Mouse (Mus musculus): ENCODE data around the gene Glrb. TPM values are rescaled to one million over a fixed set of nuclear protein-coding genes. Genes with fewer than 3 reads are reported as not detected.

The Glrb gene
- total and polyA plus RNA-seq, 3 experiments = 0.22 TPM; not detected in 2

DNA sequence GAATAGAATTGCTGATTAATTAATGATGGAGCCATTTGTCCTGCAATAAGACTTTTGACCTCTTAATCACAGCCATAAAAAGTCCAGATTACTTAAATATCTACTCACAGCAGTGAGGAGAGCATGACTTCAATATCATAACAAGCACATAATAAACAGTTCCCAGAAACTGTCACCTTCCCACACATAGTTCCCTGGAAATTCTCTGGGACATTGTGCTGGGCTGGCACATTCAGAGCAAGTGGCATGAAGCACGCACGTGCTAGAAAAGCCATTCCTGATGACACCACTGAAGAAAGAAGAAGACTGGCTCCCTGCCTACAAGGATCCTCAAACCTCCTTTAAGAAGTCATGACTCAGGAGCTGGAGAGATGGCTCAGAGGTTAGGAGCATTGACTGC lies 67.8 kb downstream of the Glrb start:
- ATAC-seq (ENCODE audit: extremely low read depth, insufficient number of reproducible peaks, low FRiP score, poor library complexity, severe bottlenecking) (no peak), DNase-seq (ENCODE audit: low spot score) (no peak)
- no peak for TF ChIP-seq TAL1 (conservative IDR thresholded peaks at IDR 0.05; ENCODE audit: low read depth, low read length)
- no peak for TF ChIP-seq GATA2 (IDR thresholded peaks at IDR 0.05; ENCODE audit: borderline replicate concordance, low read depth, low read length)
- no peak for TF ChIP-seq GATA1 (IDR thresholded peaks at IDR 0.05; ENCODE audit: borderline replicate concordance, low read length)
- TF ChIP-seq POLR2AphosphoS5 (IDR thresholded peaks at IDR 0.05; ENCODE audit: insufficient replicate concordance, low read depth, low read length) = no peak
- TF ChIP-seq CTCF (IDR thresholded peaks at IDR 0.05; ENCODE audit: low read depth, low read length) = no peak
- no peak overlapping the region for H3K4me3 ChIP-seq (ENCODE audit: low read depth, low read length)
- no peaks in the 10 kb centered on the region for H3K4me1 ChIP-seq (ENCODE audit: insufficient read depth, low read depth, low read length)
- no peaks in the 10 kb centered on the region for H3K9me3 ChIP-seq (replicated peaks)
- H3K36me3 ChIP-seq (replicated peaks) = no peaks in the 10 kb centered on the region
- no peaks in the 10 kb centered on the region for H3K27me3 ChIP-seq (ENCODE audit: insufficient read depth, low read length)

DNA sequence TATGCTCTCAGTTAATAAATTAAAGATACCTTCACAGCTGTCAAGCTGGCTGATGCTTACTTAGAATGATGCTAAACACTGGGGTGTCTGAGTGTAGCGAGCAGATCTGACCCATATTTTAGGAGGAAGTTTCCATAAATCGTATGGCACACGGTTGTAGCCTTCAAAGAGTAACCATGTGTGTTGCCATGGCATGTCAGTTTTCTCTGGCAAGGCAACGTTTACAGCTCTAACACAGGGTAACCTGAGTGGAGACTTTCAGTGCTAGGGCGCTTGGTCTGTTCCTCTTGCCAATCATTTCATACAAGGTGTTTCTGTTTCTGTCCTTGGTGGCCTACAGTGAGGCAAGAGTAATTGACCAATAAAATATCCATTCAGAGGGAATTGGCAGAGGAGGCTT lies 73.6 kb downstream of the Glrb start:
- DNase-seq (ENCODE audit: low spot score) (no peak), ATAC-seq (ENCODE audit: extremely low read depth, insufficient number of reproducible peaks, low FRiP score, poor library complexity, severe bottlenecking) (no peak)
- Histone ChIP-seq H3K4me3 (ENCODE audit: low read depth, low read length) (no peak overlapping the region), H3K27me3 (ENCODE audit: insufficient read depth, low read length) (no peaks in the 10 kb centered on the region), H3K36me3 (replicated peaks) (no peaks in the 10 kb centered on the region), H3K9me3 (replicated peaks) (no peaks in the 10 kb centered on the region), H3K4me1 (ENCODE audit: insufficient read depth, low read depth, low read length) (no peaks in the 10 kb centered on the region)
- TF ChIP-seq CTCF (IDR thresholded peaks at IDR 0.05; ENCODE audit: low read depth, low read length) = no peak
- no peak for TF ChIP-seq GATA1 (IDR thresholded peaks at IDR 0.05; ENCODE audit: borderline replicate concordance, low read length)
- TF ChIP-seq POLR2AphosphoS5 (IDR thresholded peaks at IDR 0.05; ENCODE audit: insufficient replicate concordance, low read depth, low read length) = no peak
- TF ChIP-seq TAL1 (conservative IDR thresholded peaks at IDR 0.05; ENCODE audit: low read depth, low read length) = no peak
- TF ChIP-seq GATA2 (IDR thresholded peaks at IDR 0.05; ENCODE audit: borderline replicate concordance, low read depth, low read length) = no peak

DNA sequence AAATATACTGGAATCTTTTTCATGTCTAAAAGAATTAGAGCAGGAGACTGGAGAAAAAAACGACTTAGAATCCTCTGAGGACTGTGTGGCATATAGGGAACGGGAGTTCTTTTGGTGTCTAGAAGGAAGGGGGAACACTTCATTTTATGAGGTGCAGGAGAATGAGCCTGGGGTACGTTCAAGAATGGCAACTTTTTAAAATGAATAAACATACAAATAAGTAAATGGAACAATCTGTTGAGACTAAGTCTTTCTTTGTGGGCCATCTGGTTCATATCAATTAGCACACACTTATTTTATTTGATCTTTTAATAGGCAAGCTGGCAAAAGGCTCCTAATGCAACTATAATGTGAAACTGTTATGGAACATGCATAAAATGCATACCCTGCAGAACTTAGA lies 75.9 kb downstream of the Glrb start:
- Histone ChIP-seq H3K4me3 (ENCODE audit: low read depth, low read length) (no peak overlapping the region), H3K36me3 (replicated peaks) (no peaks in the 10 kb centered on the region), H3K9me3 (replicated peaks) (no peaks in the 10 kb centered on the region), H3K27me3 (ENCODE audit: insufficient read depth, low read length) (no peaks in the 10 kb centered on the region), H3K4me1 (ENCODE audit: insufficient read depth, low read depth, low read length) (no peaks in the 10 kb centered on the region)
- DNase-seq (ENCODE audit: low spot score) (no peak), ATAC-seq (ENCODE audit: extremely low read depth, insufficient number of reproducible peaks, low FRiP score, poor library complexity, severe bottlenecking) (no peak)
- TF ChIP-seq GATA1 (IDR thresholded peaks at IDR 0.05; ENCODE audit: borderline replicate concordance, low read length) (no peak), POLR2AphosphoS5 (IDR thresholded peaks at IDR 0.05; ENCODE audit: insufficient replicate concordance, low read depth, low read length) (no peak), TAL1 (conservative IDR thresholded peaks at IDR 0.05; ENCODE audit: low read depth, low read length) (no peak), GATA2 (IDR thresholded peaks at IDR 0.05; ENCODE audit: borderline replicate concordance, low read depth, low read length) (no peak), CTCF (IDR thresholded peaks at IDR 0.05; ENCODE audit: low read depth, low read length) (no peak)

DNA sequence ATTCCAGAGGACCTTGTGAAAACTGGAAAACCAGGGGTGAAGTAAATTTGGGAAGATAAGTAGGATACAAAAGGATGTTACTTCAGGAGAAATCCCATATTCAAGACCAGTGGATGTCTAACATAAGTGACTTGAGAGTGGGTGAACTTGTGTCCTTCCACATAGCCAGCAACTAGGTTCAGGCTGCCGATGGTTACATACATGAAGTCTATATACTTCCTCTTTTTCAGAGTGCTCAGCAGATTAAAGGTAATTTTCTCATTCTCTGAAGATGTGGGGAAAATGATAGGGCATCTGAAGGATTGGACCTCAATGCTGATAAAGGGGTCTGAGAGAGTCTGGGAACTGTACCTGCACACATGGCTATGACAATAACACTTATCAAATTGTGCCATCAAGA lies 89.5 kb downstream of the Glrb start:
- no peaks in the 10 kb centered on the region for H3K27me3 ChIP-seq (ENCODE audit: insufficient read depth, low read length)
- H3K36me3 ChIP-seq (replicated peaks) = no peaks in the 10 kb centered on the region
- TF ChIP-seq POLR2AphosphoS5 (IDR thresholded peaks at IDR 0.05; ENCODE audit: insufficient replicate concordance, low read depth, low read length) = no peak
- TF ChIP-seq TAL1 (conservative IDR thresholded peaks at IDR 0.05; ENCODE audit: low read depth, low read length) = no peak
- H3K4me1 ChIP-seq (ENCODE audit: insufficient read depth, low read depth, low read length) = no peaks in the 10 kb centered on the region
- no peak overlapping the region for H3K4me3 ChIP-seq (ENCODE audit: low read depth, low read length)
- no peaks in the 10 kb centered on the region for H3K9me3 ChIP-seq (replicated peaks)
- DNase-seq (ENCODE audit: low spot score) = no peak
- no peak for ATAC-seq (ENCODE audit: extremely low read depth, insufficient number of reproducible peaks, low FRiP score, poor library complexity, severe bottlenecking)

DNA sequence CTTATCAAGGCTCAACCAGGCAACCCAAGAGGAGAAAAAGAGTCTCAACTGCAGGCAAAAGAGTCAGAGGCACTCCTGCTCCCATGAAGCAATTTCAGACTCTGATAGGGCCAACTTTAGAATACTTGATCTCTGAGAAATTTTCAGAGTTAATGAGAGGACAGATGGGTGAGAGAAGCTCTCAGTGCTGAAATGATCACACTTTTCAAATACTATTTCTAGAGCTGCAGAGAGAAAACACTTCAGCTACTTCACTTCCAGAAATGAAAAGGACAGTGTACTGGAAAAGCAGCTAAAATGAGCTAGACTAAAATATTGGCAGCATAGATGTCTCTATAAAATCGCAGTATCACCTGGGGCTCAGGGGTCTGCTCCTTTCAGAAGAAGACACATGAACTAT lies 94.8 kb downstream of the Glrb start:
- no peaks in the 10 kb centered on the region for H3K4me1 ChIP-seq (ENCODE audit: insufficient read depth, low read depth, low read length)
- no peaks in the 10 kb centered on the region for H3K36me3 ChIP-seq (replicated peaks)
- no peaks in the 10 kb centered on the region for H3K27me3 ChIP-seq (ENCODE audit: insufficient read depth, low read length)
- no peak overlapping the region for H3K4me3 ChIP-seq (ENCODE audit: low read depth, low read length)
- no peaks in the 10 kb centered on the region for H3K9me3 ChIP-seq (replicated peaks)
- TF ChIP-seq CTCF (IDR thresholded peaks at IDR 0.05; ENCODE audit: low read depth, low read length) = no peak
- no peak for TF ChIP-seq POLR2AphosphoS5 (IDR thresholded peaks at IDR 0.05; ENCODE audit: insufficient replicate concordance, low read depth, low read length)
- TF ChIP-seq TAL1 (conservative IDR thresholded peaks at IDR 0.05; ENCODE audit: low read depth, low read length) = no peak
- no peak for TF ChIP-seq GATA2 (IDR thresholded peaks at IDR 0.05; ENCODE audit: borderline replicate concordance, low read depth, low read length)
- TF ChIP-seq GATA1 (IDR thresholded peaks at IDR 0.05; ENCODE audit: borderline replicate concordance, low read length) = no peak
- ATAC-seq (ENCODE audit: extremely low read depth, insufficient number of reproducible peaks, low FRiP score, poor library complexity, severe bottlenecking) (no peak), DNase-seq (ENCODE audit: low spot score) (no peak)

DNA sequence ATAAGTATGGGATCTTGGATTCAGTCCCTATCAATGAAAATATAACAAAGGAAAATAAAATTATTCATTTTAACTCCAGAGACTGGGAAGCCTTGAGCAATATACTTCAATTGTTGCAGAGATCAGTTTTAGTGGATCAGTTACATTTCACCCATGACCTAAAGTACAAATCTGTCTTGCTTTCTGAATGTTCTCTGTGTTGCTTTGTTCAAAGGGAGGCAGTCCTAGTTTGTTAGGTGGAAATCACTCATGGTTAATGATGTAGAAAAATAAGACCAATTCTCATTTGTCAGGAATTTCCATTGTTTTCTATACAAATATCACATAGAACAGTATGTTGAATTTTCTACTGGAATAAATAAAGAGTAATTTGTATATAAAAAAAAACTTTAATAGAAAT lies 99.7 kb downstream of the Glrb start:
- ATAC-seq (ENCODE audit: extremely low read depth, insufficient number of reproducible peaks, low FRiP score, poor library complexity, severe bottlenecking) (no peak), DNase-seq (ENCODE audit: low spot score) (no peak)
- H3K4me3 ChIP-seq (ENCODE audit: low read depth, low read length) = no peak overlapping the region
- H3K9me3 ChIP-seq (replicated peaks) = no peaks in the 10 kb centered on the region
- no peaks in the 10 kb centered on the region for H3K27me3 ChIP-seq (ENCODE audit: insufficient read depth, low read length)
- no peaks in the 10 kb centered on the region for H3K36me3 ChIP-seq (replicated peaks)
- H3K4me1 ChIP-seq (ENCODE audit: insufficient read depth, low read depth, low read length) = no peaks in the 10 kb centered on the region
- TF ChIP-seq TAL1 (conservative IDR thresholded peaks at IDR 0.05; ENCODE audit: low read depth, low read length) (no peak), GATA1 (IDR thresholded peaks at IDR 0.05; ENCODE audit: borderline replicate concordance, low read length) (no peak), GATA2 (IDR thresholded peaks at IDR 0.05; ENCODE audit: borderline replicate concordance, low read depth, low read length) (no peak), CTCF (IDR thresholded peaks at IDR 0.05; ENCODE audit: low read depth, low read length) (no peak), POLR2AphosphoS5 (IDR thresholded peaks at IDR 0.05; ENCODE audit: insufficient replicate concordance, low read depth, low read length) (no peak)

DNA sequence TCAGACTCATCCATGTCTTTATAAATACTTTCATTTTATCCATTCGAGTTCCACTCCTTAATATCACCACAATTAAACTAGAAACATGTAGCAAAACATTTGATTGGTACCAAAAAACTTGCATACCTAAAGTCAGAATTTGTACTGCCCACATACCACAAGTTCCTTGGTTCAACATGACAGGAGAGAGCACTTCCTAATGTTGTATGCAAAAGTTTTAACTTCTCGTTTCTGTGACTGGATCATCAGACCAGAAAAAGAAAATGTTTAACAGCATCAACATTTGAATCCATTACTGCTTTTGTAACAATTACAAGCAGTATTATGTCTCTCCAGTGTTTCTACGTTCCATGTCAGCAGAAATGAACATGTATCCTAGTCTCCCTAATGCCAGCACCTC lies 101.2 kb downstream of the Glrb start:
- TF ChIP-seq POLR2AphosphoS5 (IDR thresholded peaks at IDR 0.05; ENCODE audit: insufficient replicate concordance, low read depth, low read length) = no peak
- no peak for TF ChIP-seq GATA1 (IDR thresholded peaks at IDR 0.05; ENCODE audit: borderline replicate concordance, low read length)
- TF ChIP-seq CTCF (IDR thresholded peaks at IDR 0.05; ENCODE audit: low read depth, low read length) = no peak
- no peak for TF ChIP-seq GATA2 (IDR thresholded peaks at IDR 0.05; ENCODE audit: borderline replicate concordance, low read depth, low read length)
- TF ChIP-seq TAL1 (conservative IDR thresholded peaks at IDR 0.05; ENCODE audit: low read depth, low read length) = no peak
- Histone ChIP-seq H3K4me3 (ENCODE audit: low read depth, low read length) (no peak overlapping the region), H3K4me1 (ENCODE audit: insufficient read depth, low read depth, low read length) (no peaks in the 10 kb centered on the region), H3K9me3 (replicated peaks) (no peaks in the 10 kb centered on the region), H3K27me3 (ENCODE audit: insufficient read depth, low read length) (no peaks in the 10 kb centered on the region), H3K36me3 (replicated peaks) (no peaks in the 10 kb centered on the region)
- ATAC-seq (ENCODE audit: extremely low read depth, insufficient number of reproducible peaks, low FRiP score, poor library complexity, severe bottlenecking) (no peak), DNase-seq (ENCODE audit: low spot score) (no peak)
